Mouse (Mus musculus) C2C12 (cell line): ENCODE results near the gene Snx29. TPM values are rescaled to one million over a fixed set of nuclear protein-coding genes. Genes with fewer than 3 reads are reported as not detected.

ENCODE experiments used
- H3K27me3 ChIP-seq: one replicate; pipeline ENCODE4 v1.6.1; 2011; ENCODE audit not compliant: control insufficient read depth, insufficient read depth, insufficient read length
- H3K36me3 ChIP-seq: one replicate; pipeline ENCODE4 v1.6.1; 2011; ENCODE audit not compliant: control insufficient read depth, insufficient read depth
- H3K4me3 ChIP-seq: one replicate; pipeline ENCODE4 v1.5.1; 2011; ENCODE audit warnings: mild to moderate bottlenecking, control low read depth; ENCODE audit not compliant: poor library complexity, insufficient read depth, severe bottlenecking
- H3K79me2 ChIP-seq: one replicate; pipeline ENCODE4 v1.6.1; 2011; ENCODE audit not compliant: control insufficient read depth, insufficient read depth
- H3K79me3 ChIP-seq: one replicate; pipeline ENCODE4 v1.6.1; 2011; ENCODE audit warnings: low read depth, control low read depth
- H3ac ChIP-seq: one replicate; pipeline ENCODE3; 2011; ENCODE audit warnings: low read depth; ENCODE audit not compliant: control insufficient read depth, insufficient read length
- CEBPB ChIP-seq: IDR thresholded peaks from one replicate; pipeline ENCODE4 v1.6.1; 2011; ENCODE audit warnings: low read depth, mild to moderate bottlenecking, control low read depth, moderate library complexity
- CTCF ChIP-seq: IDR thresholded peaks from one replicate; pipeline ENCODE4 v1.5.1; 2011; ENCODE audit not compliant: control insufficient read depth, insufficient read depth, insufficient read length
- FOSL1 ChIP-seq: IDR thresholded peaks from one replicate; pipeline ENCODE4 v1.8.0; 2011; ENCODE audit warnings: mild to moderate bottlenecking, low read length; ENCODE audit not compliant: poor library complexity, insufficient read depth, severe bottlenecking
- MAX ChIP-seq: IDR thresholded peaks from one replicate; pipeline ENCODE4 v1.6.1; 2011; ENCODE audit warnings: mild to moderate bottlenecking, control low read depth
- MYOD1 ChIP-seq: IDR thresholded peaks from one replicate; pipeline ENCODE4 v1.6.1; 2011; ENCODE audit warnings: low read depth; ENCODE audit not compliant: control insufficient read depth, insufficient read length
- MYOG ChIP-seq: IDR thresholded peaks from one replicate; pipeline ENCODE4 v1.6.1; 2011; ENCODE audit not compliant: control insufficient read depth, insufficient read length; ENCODE audit errors: extremely low read depth
- USF1 ChIP-seq: IDR thresholded peaks from one replicate; pipeline ENCODE4 v1.6.1; 2011; ENCODE audit warnings: low read depth, mild to moderate bottlenecking, control low read depth, moderate library complexity
- polyA plus RNA-seq: library from polyadenylated mRNA; unstranded; fragments of >200 nt; fragmentation: generic; extraction: Trizol; gene quantifications from one replicate; pipeline ENCODE4 v1.2.1, GENCODE M21; 2012; ENCODE audit warnings: missing spikeins

Snx29 gene
- polyA plus RNA-seq, 1 experiment = 0.62 TPM

GRCm38 (mm10) chr16:11449344-11449743 is 126.6 kb downstream of the Snx29 start:
- Histone ChIP-seq H3K79me2 (no peaks in the 10 kb centered on the region), H3K4me3 (no peak overlapping the region), H3K79me3 (no peaks in the 10 kb centered on the region), H3K27me3 (no peaks in the 10 kb centered on the region), H3ac (no peak overlapping the region), H3K36me3 (no peaks in the 10 kb centered on the region)
- TF ChIP-seq MYOG (no peak), MAX (no peak), CTCF (no peak), USF1 (peak; percentile 79), FOSL1 (no peak), CEBPB (no peak), MYOD1 (no peak)

DNA sequence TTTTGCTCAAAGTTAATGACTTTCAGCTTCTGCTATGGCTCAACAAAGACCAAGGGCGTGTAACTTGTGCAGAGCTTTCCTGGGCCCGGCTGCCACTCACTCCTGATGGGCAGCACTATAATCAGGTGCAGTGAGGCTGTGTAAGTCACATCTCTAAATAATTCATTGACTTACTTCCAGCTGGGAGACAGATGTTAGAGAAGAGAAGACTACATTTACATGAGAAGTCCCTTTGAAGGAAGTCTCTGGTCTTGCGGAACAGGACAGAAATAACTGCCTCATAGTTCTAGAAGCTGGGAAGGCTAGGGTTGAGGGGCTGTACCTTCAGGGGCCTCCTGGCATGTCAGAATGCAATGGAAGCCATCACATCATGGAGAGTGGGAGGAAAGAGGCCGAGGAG is 127.9 kb downstream of the Snx29 start:
- TF ChIP-seq CEBPB (no peak), MYOD1 (no peak), USF1 (no peak), MAX (no peak), CTCF (no peak), FOSL1 (no peak), MYOG (no peak)
- H3K79me2 ChIP-seq = no peaks in the 10 kb centered on the region
- no peak overlapping the region for H3K4me3 ChIP-seq
- H3K79me3 ChIP-seq = no peaks in the 10 kb centered on the region
- no peak overlapping the region for H3ac ChIP-seq
- no peaks in the 10 kb centered on the region for H3K27me3 ChIP-seq
- H3K36me3 ChIP-seq = no peaks in the 10 kb centered on the region

GRCm38 (mm10) chr16:11454871-11455270 is 132.2 kb downstream of the Snx29 start:
- no peak overlapping the region for H3ac ChIP-seq
- H3K36me3 ChIP-seq = no peaks in the 10 kb centered on the region
- H3K27me3 ChIP-seq = no peaks in the 10 kb centered on the region
- no peaks in the 10 kb centered on the region for H3K79me3 ChIP-seq
- no peak for TF ChIP-seq FOSL1
- TF ChIP-seq CEBPB = no peak
- TF ChIP-seq CTCF = no peak
- no peak for TF ChIP-seq MYOG
- no peak for TF ChIP-seq USF1
- no peak for TF ChIP-seq MAX
- no peak for TF ChIP-seq MYOD1
- no peaks in the 10 kb centered on the region for H3K79me2 ChIP-seq
- H3K4me3 ChIP-seq = no peak overlapping the region

DNA sequence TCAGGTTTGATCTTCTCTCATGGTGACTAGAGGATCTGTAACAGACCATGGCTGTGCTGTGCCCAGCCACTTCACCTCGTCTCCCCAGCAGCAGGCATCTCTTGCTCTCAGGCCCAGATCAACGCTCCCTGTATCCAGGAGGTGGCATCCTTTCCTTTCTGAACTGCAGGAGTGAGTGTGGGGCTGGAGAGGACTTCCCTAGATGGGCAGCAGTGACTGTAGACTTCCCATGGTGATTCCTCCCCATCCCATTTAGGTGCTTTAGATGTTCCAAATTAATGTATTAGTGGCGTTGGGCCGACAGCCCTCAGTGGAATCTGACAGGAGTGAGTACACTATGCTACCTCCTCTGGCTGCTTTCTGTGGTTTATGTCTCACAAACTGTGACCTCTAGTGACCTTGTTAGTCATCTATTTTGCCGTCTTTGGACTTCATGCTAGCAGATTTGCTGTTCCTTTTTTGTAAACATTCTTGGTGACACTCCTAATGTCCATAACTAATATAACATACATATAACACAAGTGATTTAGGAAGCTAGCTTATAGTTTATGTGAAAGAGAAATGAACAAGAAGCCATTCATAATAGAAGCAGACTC is 132.9 kb downstream of the Snx29 start:
- Histone ChIP-seq H3K27me3 (no peaks in the 10 kb centered on the region), H3K79me2 (no peaks in the 10 kb centered on the region), H3K79me3 (no peaks in the 10 kb centered on the region), H3K4me3 (no peak overlapping the region), H3ac (no peak overlapping the region), H3K36me3 (no peaks in the 10 kb centered on the region)
- TF ChIP-seq CTCF = peak; percentile 36
- TF ChIP-seq CEBPB = no peak
- no peak for TF ChIP-seq MYOG

GRCm38 (mm10) chr16:11456141-11456645 is 133.5 kb downstream of the Snx29 start:
- TF ChIP-seq MAX (no peak), CTCF (no peak), MYOG (no peak), USF1 (no peak), CEBPB (no peak)
- Histone ChIP-seq H3K79me2 (no peaks in the 10 kb centered on the region), H3K79me3 (no peaks in the 10 kb centered on the region), H3K4me3 (no peak overlapping the region), H3K27me3 (no peaks in the 10 kb centered on the region), H3ac (no peak overlapping the region), H3K36me3 (no peaks in the 10 kb centered on the region)

- no peaks in the 10 kb centered on the region for H3K36me3 ChIP-seq
- TF ChIP-seq CEBPB (no peak), MAX (no peak), FOSL1 (no peak), CTCF (no peak), MYOG (no peak), MYOD1 (no peak), USF1 (no peak)
- H3K79me3 ChIP-seq = no peaks in the 10 kb centered on the region
- no peaks in the 10 kb centered on the region for H3K79me2 ChIP-seq
- H3K4me3 ChIP-seq = no peak overlapping the region
- no peaks in the 10 kb centered on the region for H3K27me3 ChIP-seq
- H3ac ChIP-seq = no peak overlapping the region
Observed at GRCm38 (mm10) chr16:11457136-11457535, 134.4 kb downstream of the Snx29 start.
